Mouse (Mus musculus): Measurements from ENCODE around the gene Ccdc43. TPM values are rescaled to one million over a fixed set of nuclear protein-coding genes. Genes with fewer than 3 reads are reported as not detected.

The Ccdc43 gene
- total and polyA plus RNA-seq, 3 experiments, result 39.3 to 41.7 TPM; not detected in 1

DNA sequence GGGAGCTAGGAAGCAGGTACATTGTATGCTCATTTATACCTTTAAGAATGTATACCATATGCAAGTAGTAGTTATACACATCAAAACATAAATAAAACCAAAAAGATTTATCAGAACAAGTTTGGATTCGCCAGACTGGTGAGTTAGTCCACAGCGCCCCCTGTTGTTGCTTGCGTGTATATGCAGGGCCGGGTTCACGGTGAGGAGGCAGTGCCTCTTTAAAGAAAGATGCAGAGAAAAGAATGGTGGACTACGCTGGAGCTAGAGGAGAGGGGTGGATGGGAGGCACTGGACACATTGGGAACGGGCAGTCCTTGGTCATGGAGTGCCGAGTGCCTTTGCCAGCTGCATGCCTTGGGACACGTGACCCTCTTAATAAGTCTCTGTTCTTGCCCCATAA is 46.2 kb downstream of the Ccdc43 start:
- Histone ChIP-seq H3K9ac (ENCODE audit: control insufficient read depth, low read depth, low read length, poor library complexity, severe bottlenecking) (no peak overlapping the region), H3K79me2 (ENCODE audit: control insufficient read depth, insufficient read depth, low read length, poor library complexity) (no peaks in the 10 kb centered on the region), H3K9me3 (replicated peaks; ENCODE audit: insufficient read depth, low read length) (no peaks in the 10 kb centered on the region), H3K36me3 (ENCODE audit: control insufficient read depth in 1 of 2, insufficient read depth in 2 of 2, low read length in 2 of 2) (no peaks in the 10 kb centered on the region), H3K4me3 (ENCODE audit: control insufficient read depth in 1 of 2, insufficient read depth in 1 of 2, low read depth in 2 of 2, low read length in 2 of 2) (no peak overlapping the region), H3K27ac (ENCODE audit: control insufficient read depth, low read depth, low read length) (no peak overlapping the region), H3K4me1 (ENCODE audit: control insufficient read depth in 1 of 2, insufficient read depth in 2 of 2, low read length in 2 of 2) (peaks cover 0 to 3% of the 10 kb centered on the region in 2 experiments; a peak in 2 of 4 replicates), H3K27me3 (ENCODE audit: control insufficient read depth in 1 of 2, insufficient read depth in 2 of 2, low read length in 2 of 2) (peaks cover 5 to 9% of the 10 kb centered on the region in 2 experiments)
- peak; percentile 79 for DNase-seq (ENCODE audit: low read depth, low spot score)
- TF ChIP-seq POLR2AphosphoS5 (IDR thresholded peaks at IDR 0.05; ENCODE audit: borderline replicate concordance, low read depth, low read length) (no peak), JUND (IDR thresholded peaks at IDR 0.05; ENCODE audit: low read depth, low read length) (no peak), POLR2AphosphoS2 (IDR thresholded peaks at IDR 0.05; ENCODE audit: low read length) (no peak), MAX (IDR thresholded peaks at IDR 0.05; ENCODE audit: low read length) (no peak), MYB (IDR thresholded peaks at IDR 0.05; ENCODE audit: low read depth, low read length) (no peak), GATA1 (IDR thresholded peaks at IDR 0.05; ENCODE audit: low read depth, low read length) (no peak), RAD21 (IDR thresholded peaks at IDR 0.05; ENCODE audit: low read depth, low read length) (peak; percentile 84), MXI1 (IDR thresholded peaks at IDR 0.05; ENCODE audit: low read depth, low read length) (no peak), NRF1 (IDR thresholded peaks at IDR 0.05; ENCODE audit: insufficient read depth, low read depth, low read length, poor library complexity, severe bottlenecking) (no peak), ZKSCAN1 (IDR thresholded peaks at IDR 0.05; ENCODE audit: low read depth, low read length) (no peak), ZC3H11A (IDR thresholded peaks at IDR 0.05; ENCODE audit: low read depth, low read length) (peak; percentile 63; the same call in 1 of the 2 replicates), POLR2A (IDR thresholded peaks at IDR 0.05; ENCODE audit: control insufficient read depth in 1 of 2, insufficient read depth in 1 of 2, low read depth in 1 of 2, low read length in 2 of 2, poor library complexity in 1 of 2) (no peak), BHLHE40 (IDR thresholded peaks at IDR 0.05; ENCODE audit: borderline replicate concordance, low read depth, low read length) (no peak), RCOR1 (IDR thresholded peaks at IDR 0.05; ENCODE audit: low read depth, low read length) (no peak), TCF12 (IDR thresholded peaks at IDR 0.05; ENCODE audit: low read depth, low read length) (no peak), ELF1 (IDR thresholded peaks at IDR 0.05; ENCODE audit: low read depth, low read length) (no peak), UBTF (IDR thresholded peaks at IDR 0.05; ENCODE audit: borderline replicate concordance, insufficient read depth, low read depth, low read length) (no peak), KAT2A (conservative IDR thresholded peaks at IDR 0.05; ENCODE audit: low read depth, low read length) (no peak), SMC3 (IDR thresholded peaks at IDR 0.05; ENCODE audit: low read depth, low read length) (peak; percentile 73), MAFK (IDR thresholded peaks at IDR 0.05; ENCODE audit: borderline replicate concordance, low read depth, low read length) (no peak), HCFC1 (IDR thresholded peaks at IDR 0.05; ENCODE audit: low read depth, low read length) (no peak), USF1 (IDR thresholded peaks at IDR 0.05; ENCODE audit: low read depth, low read length) (no peak), TBP (IDR thresholded peaks at IDR 0.05; ENCODE audit: low read depth, low read length) (no peak), MEF2A (IDR thresholded peaks at IDR 0.05; ENCODE audit: extremely low read depth, insufficient replicate concordance, low read depth, low read length, poor library complexity, severe bottlenecking) (no peak), CTCF (IDR thresholded peaks at IDR 0.05 in 2 of 3, conservative IDR thresholded peaks at IDR 0.05 in 1 of 3; ENCODE audit: control insufficient read depth in 1 of 3, insufficient read depth in 1 of 3, low read depth in 2 of 3, low read length in 3 of 3, poor library complexity in 1 of 3, severe bottlenecking in 1 of 3) (peak; percentile 92 to 94 (median 94)), CHD1 (IDR thresholded peaks at IDR 0.05; ENCODE audit: low read depth, low read length) (no peak), ZNF384 (IDR thresholded peaks at IDR 0.05; ENCODE audit: low read depth, low read length) (peak; percentile 53), ETS1 (IDR thresholded peaks at IDR 0.05; ENCODE audit: low read depth, low read length) (no peak), GABPA (IDR thresholded peaks at IDR 0.05; ENCODE audit: low read depth, low read length) (no peak)
